Mouse (Mus musculus): Measurements from ENCODE around the gene Rnpep. TPM values are rescaled to one million over a fixed set of nuclear protein-coding genes. Genes with fewer than 3 reads are reported as not detected.
"Not testable (repeated sequence)": the region's sequence is repeated elsewhere in the genome, so short reads cannot be mapped to it uniquely, and the experiment has no call there.

The Rnpep gene
- polyA plus RNA-seq, 1 experiment from 2014 or later = 96.6 TPM

DNA sequence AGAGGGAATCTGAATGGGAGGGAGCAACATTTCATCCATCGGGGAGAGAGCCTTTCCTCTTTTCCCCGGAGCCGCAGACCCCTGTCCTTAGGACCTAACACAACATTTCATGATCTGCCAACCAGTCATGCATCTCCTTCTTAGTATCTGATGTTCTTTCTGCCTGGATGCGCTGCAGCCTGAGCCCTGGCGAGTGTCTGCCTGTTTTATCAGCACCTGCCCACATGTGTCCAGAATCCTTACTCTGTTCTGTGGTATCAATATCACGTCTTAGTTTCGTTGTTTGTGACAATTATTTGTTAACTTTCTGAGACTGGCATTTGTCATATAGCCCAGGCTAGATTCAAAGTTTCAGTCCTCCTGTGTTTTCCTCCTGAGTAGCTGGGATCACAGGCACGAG, 39.9 kb downstream of the Rnpep start:
- no peaks in the 10 kb centered on the region for H3K4me1 ChIP-seq (ENCODE audit: insufficient read depth)
- DNase-seq = no peak
- no peak overlapping the region for H3K9ac ChIP-seq
- no peaks in the 10 kb centered on the region for H3K36me3 ChIP-seq (ENCODE audit: insufficient read depth)
- no peak for ATAC-seq (ENCODE audit: insufficient read depth)
- no peaks in the 10 kb centered on the region for H3K27me3 ChIP-seq (ENCODE audit: insufficient read depth, low read length)
- no peak overlapping the region for H3K4me3 ChIP-seq (ENCODE audit: low read depth, low read length)
- H3K9me3 ChIP-seq (ENCODE audit: low read depth, low read length) = no peaks in the 10 kb centered on the region
- H3K4me2 ChIP-seq = no peak overlapping the region
- H3K27ac ChIP-seq (ENCODE audit: low read depth) = no peak overlapping the region
- TF ChIP-seq CTCF (IDR thresholded peaks at IDR 0.05; ENCODE audit: low read depth) = no peak
- WGBS = 67% methylated on average over 8 of the region's 8 CpGs

DNA sequence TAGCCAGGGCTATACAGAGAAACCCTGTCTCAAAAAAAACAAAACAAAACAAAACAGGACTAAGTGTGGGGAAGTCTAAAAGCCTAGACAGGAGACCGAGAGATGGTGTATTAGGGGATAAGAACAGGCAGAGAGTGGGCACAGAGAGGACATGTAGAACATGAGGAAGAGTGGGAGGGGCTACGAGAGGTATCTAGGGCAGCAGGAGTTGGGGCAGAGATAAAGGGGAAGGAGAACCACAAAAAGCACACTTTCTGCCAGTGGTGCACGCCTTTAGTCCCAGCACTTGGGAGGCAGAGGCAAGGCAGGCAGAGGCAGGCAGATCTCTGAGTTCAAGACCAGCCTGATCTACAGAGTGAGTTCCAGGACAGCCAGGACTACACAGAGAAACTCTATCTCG, 43.7 kb downstream of the Rnpep start:
- H3K4me2 ChIP-seq; H3K27me3 ChIP-seq (ENCODE audit: insufficient read depth, low read length); H3K9me3 ChIP-seq (ENCODE audit: low read depth, low read length); H3K4me1 ChIP-seq (ENCODE audit: insufficient read depth); H3K9ac ChIP-seq; DNase-seq; H3K27ac ChIP-seq (ENCODE audit: low read depth); H3K4me3 ChIP-seq (ENCODE audit: low read depth, low read length); ATAC-seq (ENCODE audit: insufficient read depth); H3K36me3 ChIP-seq (ENCODE audit: insufficient read depth): not testable (repeated sequence)
- 85% methylated on average over 4 of the region's 4 CpGs for WGBS

DNA sequence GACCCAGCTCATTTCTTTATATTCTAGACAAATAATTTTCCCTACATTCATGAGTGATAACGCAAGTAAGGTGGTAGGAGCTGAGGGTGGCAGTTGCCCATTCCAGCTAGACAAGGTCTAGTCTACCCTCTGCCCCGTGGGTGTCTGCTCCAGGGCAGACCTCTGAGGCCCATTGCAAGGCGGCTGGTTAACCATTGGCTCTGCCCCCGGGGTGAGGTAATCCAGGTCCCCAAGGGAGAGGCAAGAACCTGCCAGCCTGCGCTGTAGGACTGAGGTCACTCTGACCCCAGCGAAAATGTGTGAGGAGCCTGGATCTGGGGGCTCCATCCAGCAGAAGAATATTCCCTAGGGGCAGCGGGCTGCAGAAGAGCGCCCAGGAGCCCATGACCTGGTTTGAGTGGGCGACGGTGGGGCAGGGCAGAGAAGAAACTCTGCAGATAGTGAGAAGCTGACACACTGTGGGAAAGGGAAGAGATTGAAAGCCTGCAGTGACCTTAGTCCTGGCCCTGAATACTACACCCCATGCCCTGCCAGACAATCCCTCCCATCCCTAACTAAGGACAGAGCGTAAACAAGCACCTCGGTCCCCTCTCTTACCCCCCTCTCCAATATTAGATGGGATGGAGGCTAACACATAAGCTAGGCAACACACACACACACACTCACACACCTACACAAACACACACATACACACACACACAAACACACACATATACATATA, 46.6 kb downstream of the Rnpep start:
- H3K9ac ChIP-seq = no peak overlapping the region
- 59% methylated on average over 12 of the region's 12 CpGs for WGBS
- H3K9me3 ChIP-seq (ENCODE audit: low read depth, low read length) = no peaks in the 10 kb centered on the region
- no peaks in the 10 kb centered on the region for H3K36me3 ChIP-seq (ENCODE audit: insufficient read depth)
- DNase-seq (no peak), ATAC-seq (ENCODE audit: insufficient read depth) (no peak)
- TF ChIP-seq CTCF (IDR thresholded peaks at IDR 0.05; ENCODE audit: low read depth) = no peak
- no peaks in the 10 kb centered on the region for H3K27me3 ChIP-seq (ENCODE audit: insufficient read depth, low read length)
- no peak overlapping the region for H3K27ac ChIP-seq (ENCODE audit: low read depth)
- no peak overlapping the region for H3K4me3 ChIP-seq (ENCODE audit: low read depth, low read length)
- H3K4me1 ChIP-seq (ENCODE audit: insufficient read depth) = no peaks in the 10 kb centered on the region
- H3K4me2 ChIP-seq = no peak overlapping the region

DNA sequence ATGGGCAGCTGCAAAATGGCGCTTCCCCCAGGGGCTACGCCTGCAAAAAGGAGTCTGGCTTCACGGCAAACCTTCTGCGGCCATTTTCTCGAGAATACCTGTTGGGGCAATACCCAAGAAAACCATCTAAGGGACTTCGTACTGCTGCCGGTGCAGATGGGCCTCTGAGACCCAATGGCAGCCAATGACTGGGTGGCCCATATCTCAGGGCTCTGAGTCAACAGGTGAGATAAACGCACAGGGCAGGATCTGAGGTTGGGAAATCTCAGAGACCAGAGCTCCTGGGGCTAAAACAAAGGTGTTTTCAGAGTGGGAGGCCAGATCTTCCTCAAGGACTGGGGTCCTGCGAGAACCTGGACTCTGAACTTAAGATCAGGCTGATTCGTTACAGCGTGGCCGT, 49.1 kb downstream of the Rnpep start:
- H3K4me3 ChIP-seq (ENCODE audit: low read depth, low read length) = no peak overlapping the region
- no peaks in the 10 kb centered on the region for H3K36me3 ChIP-seq (ENCODE audit: insufficient read depth)
- no peak for TF ChIP-seq CTCF (IDR thresholded peaks at IDR 0.05; ENCODE audit: low read depth)
- WGBS = 78% methylated on average over 12 of the region's 12 CpGs
- no peak for ATAC-seq (ENCODE audit: insufficient read depth)
- H3K9ac ChIP-seq = no peak overlapping the region
- H3K27me3 ChIP-seq (ENCODE audit: insufficient read depth, low read length) = no peaks in the 10 kb centered on the region
- H3K4me2 ChIP-seq = no peak overlapping the region
- H3K4me1 ChIP-seq (ENCODE audit: insufficient read depth) = no peaks in the 10 kb centered on the region
- DNase-seq = no peak
- no peaks in the 10 kb centered on the region for H3K9me3 ChIP-seq (ENCODE audit: low read depth, low read length)
- no peak overlapping the region for H3K27ac ChIP-seq (ENCODE audit: low read depth)

DNA sequence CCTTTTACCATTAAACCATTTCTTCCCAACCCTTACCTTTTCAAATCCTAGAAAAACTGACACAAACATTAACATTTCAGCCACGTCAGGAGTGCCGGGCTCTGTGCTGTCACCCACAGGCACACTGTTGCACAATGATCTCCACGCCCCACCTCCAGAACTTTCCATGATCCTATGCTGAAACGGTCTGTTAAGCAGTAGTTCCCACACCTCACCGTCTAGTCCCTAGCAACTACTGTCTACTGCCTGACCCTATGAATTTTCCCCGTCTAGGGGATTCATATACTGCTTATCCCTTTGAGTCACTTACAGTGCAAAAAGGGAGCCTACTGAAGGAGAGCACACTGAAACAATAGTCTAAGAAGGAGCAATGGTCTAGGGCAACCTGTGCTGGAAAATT, 49.9 kb downstream of the Rnpep start:
- Histone ChIP-seq H3K27ac (ENCODE audit: low read depth) (no peak overlapping the region), H3K9ac (no peak overlapping the region), H3K4me1 (ENCODE audit: insufficient read depth) (no peaks in the 10 kb centered on the region), H3K9me3 (ENCODE audit: low read depth, low read length) (no peaks in the 10 kb centered on the region), H3K4me3 (ENCODE audit: low read depth, low read length) (no peak overlapping the region), H3K36me3 (ENCODE audit: insufficient read depth) (no peaks in the 10 kb centered on the region), H3K27me3 (ENCODE audit: insufficient read depth, low read length) (no peaks in the 10 kb centered on the region), H3K4me2 (no peak overlapping the region)
- WGBS = 87% methylated on average over 6 of the region's 6 CpGs
- ATAC-seq (ENCODE audit: insufficient read depth) (no peak), DNase-seq (no peak)
- TF ChIP-seq CTCF (IDR thresholded peaks at IDR 0.05; ENCODE audit: low read depth) = no peak

DNA sequence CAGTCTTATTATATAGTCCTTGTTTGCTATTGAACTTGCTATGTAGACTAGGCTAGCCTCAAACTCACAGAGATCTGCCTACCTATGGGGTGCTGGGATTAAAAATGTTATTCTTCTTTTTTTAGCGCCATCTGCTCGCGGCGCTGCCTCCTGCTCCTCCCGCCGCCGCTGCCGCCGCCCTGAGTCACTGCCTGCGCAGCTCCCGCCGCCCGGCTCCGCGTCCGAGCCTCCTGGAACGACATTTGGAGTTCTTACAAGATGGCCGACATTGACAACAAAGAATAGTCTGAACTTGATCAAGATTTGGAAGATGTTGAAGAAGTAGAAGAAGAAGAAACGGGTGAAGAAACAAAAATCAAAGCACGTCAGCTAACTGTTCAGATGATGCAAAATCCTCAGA, 52.0 kb downstream of the Rnpep start:
- H3K4me3 ChIP-seq (ENCODE audit: low read depth, low read length); ATAC-seq (ENCODE audit: insufficient read depth); H3K27me3 ChIP-seq (ENCODE audit: insufficient read depth, low read length); H3K4me1 ChIP-seq (ENCODE audit: insufficient read depth); H3K9ac ChIP-seq; H3K36me3 ChIP-seq (ENCODE audit: insufficient read depth); H3K4me2 ChIP-seq; H3K27ac ChIP-seq (ENCODE audit: low read depth); DNase-seq; H3K9me3 ChIP-seq (ENCODE audit: low read depth, low read length): not testable (repeated sequence)
- 71% methylated on average over 20 of the region's 20 CpGs for WGBS

DNA sequence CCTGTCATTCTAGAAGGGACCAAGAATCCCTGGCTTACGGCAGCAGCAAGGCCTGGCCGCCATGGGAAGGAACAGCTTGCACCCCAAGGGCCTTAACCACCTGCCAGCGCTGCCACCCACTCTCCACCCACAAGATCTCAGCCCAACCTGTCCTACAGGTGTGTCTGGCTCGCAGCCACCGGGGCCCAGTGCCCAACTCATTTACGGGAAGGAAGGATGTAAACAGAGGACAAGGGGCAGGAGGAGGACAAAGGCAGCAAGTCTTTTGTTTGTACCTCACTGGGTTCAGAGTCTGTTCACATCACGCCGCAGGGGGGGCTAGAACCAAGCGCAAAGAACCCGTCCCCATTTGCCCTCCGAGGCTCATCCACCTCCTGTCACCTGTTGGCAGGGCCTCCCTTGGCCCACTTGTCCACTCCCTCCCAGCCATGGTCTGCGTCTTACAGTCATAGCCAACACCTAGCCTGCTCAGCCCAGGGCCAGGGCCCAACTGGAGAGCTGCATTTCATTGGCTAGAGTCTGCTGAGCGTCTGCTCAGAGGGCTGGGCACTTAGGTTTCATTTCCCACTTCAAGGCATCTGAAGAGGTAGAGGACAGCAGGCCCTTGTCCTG, 56.4 kb downstream of the Rnpep start:
- Histone ChIP-seq H3K9ac (no peak overlapping the region), H3K4me1 (ENCODE audit: insufficient read depth) (0 out of 2 replicates have a peak, but pooled peaks cover 3% of the 10 kb centered on the region), H3K4me2 (no peak overlapping the region), H3K36me3 (ENCODE audit: insufficient read depth) (no peaks in the 10 kb centered on the region), H3K4me3 (ENCODE audit: low read depth, low read length) (no peak overlapping the region), H3K27ac (ENCODE audit: low read depth) (peak overlapping the region; percentile 69), H3K9me3 (ENCODE audit: low read depth, low read length) (no peaks in the 10 kb centered on the region), H3K27me3 (ENCODE audit: insufficient read depth, low read length) (no peaks in the 10 kb centered on the region)
- TF ChIP-seq CTCF (IDR thresholded peaks at IDR 0.05; ENCODE audit: low read depth) = no peak
- ATAC-seq (ENCODE audit: insufficient read depth) (peak; percentile 63), DNase-seq (peak; percentile 37)
- WGBS = 64% methylated on average over 13 of the region's 13 CpGs
